Mouse (Mus musculus) skeletal muscle tissue, adult 2 months (tissue): ENCODE results near the gene Kat7.

Experiments used
- DNase-seq: peaks from one replicate; pipeline ENCODE4 v3.0.0-alpha.2; 2012; ENCODE audit warnings: low read depth, low spot score

The Kat7 gene

DNA sequence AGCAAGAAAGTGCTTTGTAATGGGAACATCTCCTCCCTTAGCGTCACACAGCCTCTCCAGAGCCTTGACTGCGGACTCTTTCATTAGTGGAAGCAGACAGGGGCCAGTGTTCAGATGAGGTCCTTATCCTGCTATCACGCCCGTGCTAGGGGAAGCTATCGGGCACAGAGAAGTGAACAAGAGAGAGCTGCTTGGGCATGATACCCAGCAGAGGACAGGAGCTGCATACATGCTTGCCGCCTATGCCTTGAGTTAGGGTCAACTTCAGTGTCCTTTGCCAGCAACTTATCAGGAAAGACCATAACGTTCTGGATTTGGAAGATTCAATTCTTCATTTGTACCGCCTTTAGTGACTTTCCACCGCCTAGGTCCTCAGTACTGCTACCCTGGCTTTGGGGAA lies 23.8 kb upstream of the Kat7 start:
- no peak for DNase-seq

DNA sequence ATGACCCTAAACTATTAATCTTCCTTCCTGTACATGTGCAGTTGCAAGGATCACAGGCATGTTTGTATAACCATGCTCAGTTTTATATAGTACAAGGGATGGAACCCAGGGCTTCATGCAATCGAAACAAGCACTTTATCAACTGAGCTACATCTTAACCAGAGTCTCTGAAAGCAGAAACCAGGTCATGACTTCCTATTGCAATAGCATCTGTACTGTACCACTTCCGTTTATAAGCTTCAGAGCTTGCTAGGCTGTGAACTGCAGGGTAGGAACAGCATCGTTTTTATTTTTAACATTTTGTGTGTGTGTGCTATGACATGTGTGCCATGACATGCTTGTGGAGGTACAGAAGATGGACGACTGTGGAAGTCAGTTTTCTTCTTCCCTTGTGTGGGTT lies 23.2 kb upstream of the Kat7 start:
- no peak for DNase-seq

DNA sequence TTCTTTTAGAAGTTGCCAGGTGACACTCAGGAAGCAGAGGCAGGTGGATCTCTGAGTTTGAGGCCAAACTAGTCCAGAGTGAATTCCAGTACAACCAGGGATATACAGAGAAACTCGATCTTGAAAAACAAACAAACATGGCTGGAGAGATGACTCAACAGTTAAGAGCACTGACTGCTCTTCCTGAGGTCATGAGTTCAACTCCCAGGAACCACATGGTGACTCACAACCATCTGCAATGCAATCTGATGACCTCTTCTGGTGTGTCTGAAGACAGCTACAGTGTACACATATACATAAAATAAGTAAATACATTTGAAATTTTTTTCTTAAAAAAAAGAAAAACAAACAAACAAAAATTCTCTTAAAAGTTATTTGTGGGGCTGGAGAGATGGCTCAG lies 20.6 kb upstream of the Kat7 start:
- DNase-seq: no peak

DNA sequence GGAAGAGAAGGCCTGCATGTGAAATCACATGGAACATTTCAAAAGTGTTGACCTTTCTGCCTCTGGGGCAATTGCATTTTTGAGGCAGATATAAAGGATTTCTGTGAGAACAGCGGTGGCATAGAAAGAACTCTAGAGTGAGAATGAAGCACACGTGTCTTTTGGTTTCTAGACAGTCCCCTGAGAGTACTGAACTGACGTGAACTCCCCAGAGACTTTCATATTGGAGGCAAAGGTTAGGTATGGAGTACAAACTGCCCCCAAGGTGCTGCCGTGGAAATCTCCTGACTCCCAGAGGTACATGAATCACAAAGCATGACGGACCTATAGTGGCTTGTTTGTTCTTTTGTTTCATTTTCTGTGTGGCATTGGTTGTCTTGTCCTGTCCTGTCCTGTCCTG lies 18.6 kb upstream of the Kat7 start:
- DNase-seq: no peak

DNA sequence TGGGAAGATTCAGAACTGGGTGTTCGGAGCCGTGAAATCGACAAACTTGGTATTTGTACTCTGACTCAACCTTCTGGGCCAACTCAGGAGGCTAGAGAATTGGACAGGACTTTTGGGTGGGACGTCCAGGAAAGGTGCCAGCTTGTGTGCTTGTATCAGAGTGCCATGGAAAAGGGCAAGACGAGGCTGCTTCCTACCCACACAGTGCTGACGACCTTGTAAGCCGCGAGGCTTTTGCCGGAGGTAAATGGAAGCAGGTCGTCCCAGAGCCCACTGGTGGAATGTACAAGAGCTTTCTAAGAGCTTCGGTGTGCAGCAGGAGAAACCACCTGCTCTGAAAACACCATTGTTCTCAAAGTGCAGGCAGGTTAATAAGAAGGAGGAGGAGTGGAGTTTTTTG lies 16.2 kb upstream of the Kat7 start:
- no peak for DNase-seq

DNA sequence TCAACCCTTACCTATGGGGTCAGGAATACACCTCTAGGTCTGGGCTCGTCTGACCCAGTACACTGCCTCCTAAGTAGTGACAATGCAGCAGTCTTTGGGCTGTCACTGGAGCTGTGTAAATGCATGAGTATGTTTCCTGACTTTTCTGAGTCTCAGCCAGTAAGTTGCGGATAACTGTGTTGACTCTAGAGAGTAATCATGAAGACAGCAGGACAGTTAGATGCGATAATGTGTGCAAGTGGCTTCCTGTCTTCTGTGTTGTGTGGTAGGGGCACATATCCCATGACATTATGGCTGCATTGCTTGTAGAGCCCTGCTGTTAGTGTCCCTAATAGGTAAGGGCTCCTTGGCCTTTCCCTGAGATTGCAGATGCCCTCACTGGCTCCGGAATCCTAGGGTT lies 15.8 kb upstream of the Kat7 start:
- DNase-seq: no peak

DNA sequence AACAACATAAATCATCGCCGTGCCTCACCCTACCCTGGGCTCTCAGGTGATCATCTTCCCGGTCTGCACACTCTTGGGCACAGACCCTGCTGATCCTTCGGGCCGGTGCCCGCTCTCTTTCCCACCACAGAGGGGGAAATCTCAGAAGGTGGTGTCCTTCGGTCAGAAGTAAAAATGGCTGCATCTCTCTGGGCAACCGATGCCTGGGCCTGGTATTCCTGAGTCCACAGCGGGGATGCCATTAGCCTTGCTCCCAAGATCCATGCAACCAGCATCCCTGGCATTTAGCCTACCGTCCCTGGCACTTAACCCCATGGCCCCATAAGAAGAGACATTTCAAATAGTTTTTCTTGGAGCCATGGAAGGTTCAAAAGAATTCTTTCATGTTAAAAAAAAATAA lies 14.1 kb upstream of the Kat7 start:
- no peak for DNase-seq

DNA sequence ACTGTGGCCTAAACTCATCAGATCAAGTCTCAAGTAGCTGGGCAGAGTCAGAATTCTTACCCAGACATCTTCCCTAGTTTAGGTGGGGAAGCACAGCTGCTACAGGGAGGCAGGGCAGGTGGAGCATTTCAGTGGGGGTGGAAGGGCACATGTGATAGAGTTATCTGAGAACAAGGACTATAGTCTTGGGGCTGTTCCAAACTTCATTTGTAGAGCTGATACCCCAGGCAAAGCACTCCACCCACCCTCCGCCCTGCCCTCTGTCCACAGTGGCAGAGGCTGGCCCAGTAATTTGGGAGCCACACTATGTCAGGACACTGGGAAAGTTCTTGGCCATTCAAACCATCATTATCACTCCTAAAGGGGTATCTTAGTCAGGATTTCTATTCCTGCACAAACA lies 10.0 kb upstream of the Kat7 start:
- DNase-seq: no peak

DNA sequence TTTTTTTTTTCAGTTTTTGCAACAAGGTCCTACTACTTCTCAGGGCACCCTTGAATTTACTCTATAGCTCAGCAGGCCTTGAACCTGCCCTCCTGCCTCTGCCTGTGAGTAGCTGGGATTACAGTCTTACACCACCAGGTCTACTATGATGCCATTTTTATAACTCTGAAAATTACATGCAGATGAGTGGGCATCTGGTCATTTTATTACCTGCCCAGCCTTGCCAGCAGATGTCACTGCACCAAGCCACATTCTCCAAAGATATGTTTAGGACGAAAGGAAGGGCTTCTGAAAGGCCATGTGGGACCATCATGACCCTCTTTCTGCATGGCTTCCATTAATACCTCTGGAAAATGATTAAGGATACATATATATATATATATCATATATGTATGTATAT lies 9.5 kb upstream of the Kat7 start:
- no peak for DNase-seq

DNA sequence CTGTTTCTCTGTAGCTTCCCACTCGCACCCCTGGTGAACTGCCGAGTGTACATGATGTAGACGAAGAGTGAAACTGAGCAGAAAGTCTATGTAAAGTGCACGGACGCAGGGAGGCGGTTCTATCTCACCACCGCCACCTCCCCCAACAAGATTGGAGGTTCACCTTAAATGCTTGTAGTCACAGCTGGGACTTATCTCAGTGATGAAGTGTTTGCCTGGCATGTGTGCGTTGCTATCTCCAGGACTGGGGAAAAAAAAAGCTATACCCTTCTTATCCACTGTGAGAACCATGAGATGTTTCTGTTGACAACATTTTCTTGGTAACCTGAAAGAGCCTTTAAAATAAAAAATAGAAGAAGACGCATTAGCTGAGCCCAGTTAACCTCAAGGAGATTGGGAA lies 8.1 kb upstream of the Kat7 start:
- DNase-seq: no peak

DNA sequence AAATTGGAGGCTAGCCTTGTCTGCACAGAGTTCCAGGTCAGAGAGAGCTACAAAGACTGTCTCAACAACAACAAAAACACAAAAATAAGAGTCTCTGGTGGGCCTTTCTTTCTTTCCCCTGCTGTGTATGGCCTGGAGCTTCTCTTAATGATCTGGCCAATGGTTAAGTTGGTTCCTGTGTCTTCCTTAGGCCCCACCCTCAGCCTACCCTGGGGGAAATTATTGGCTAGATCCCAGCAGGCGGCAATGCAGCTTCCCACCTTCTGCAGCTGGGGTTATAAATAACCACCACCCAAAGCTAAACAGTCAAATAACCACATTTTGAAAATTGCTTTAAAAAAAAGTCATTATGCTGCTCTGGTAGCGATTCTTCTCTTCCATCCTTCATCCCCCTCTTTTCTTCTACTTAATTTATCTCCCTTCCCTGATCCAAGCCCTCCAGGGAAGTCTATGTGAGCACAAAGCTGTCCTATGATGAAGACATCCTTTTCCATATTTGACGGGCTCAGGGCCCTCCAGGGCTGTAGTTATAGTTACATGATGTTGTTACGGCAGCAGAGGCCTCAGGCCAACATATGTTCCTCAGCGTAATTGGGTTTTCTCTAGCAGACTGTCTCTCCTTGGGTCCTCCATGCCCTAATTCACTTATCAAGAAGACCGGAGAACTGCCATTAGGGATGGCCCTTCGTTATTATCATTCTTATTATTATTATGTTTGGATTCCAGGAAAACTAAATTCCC lies 5.3 kb upstream of the Kat7 start:
- no peak for DNase-seq

DNA sequence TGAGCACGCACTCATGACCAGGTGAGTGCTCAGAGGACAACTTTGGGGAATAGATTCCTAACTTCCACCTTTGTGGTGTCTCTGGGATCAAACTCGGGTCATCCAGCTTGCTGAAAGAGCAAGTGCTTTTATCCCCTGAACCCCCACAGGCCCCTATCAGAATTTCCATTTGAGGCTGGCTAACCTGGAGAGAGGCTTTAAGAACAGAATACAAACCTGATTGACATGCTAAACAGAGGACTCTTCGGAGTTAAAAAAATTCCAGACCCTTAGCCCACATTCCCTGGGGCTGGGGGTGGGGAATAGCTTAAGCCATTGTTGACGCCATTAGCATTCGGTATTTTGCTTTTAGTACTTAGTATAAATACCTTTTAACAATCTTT lies 1.4 kb upstream of the Kat7 start:
- no peak for DNase-seq

DNA sequence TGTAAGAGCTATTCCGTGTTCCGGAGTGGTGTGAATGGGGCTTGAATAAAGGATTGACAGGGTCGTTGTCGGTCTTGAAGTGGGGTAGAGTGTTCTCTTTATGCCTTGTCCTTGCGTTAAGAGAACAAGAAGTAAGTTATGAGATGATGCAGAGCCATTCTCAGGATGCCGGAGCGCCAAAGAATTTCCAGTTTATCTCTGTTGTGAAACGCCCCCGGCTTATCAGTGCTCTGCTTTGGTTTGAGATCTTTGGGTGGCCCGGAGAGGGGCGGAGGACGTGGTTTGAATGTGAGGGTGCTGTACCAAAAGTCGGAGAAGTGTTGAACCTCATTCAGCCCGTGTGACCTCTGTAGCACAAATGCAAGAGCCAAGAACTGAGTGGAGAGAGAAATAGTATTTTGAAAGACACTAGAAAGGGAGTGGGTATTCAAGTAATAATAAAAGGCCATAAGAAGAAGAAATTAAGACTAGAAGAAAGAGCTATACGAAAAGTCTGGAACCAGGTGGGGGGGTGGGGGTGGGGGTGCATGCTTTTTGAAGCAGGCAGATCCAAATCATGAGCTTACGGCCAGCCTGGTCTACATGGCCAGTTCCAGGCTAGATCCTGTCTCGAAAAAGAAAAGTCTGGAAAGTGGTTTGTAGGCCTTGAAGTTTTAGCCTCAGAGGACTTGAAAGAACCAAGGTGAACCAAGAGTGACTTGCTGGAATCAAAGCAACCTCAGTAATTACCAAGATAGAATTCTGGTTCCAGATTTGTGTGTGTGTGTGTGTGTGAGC lies 790 bp upstream of the Kat7 start:
- no peak for DNase-seq

DNA sequence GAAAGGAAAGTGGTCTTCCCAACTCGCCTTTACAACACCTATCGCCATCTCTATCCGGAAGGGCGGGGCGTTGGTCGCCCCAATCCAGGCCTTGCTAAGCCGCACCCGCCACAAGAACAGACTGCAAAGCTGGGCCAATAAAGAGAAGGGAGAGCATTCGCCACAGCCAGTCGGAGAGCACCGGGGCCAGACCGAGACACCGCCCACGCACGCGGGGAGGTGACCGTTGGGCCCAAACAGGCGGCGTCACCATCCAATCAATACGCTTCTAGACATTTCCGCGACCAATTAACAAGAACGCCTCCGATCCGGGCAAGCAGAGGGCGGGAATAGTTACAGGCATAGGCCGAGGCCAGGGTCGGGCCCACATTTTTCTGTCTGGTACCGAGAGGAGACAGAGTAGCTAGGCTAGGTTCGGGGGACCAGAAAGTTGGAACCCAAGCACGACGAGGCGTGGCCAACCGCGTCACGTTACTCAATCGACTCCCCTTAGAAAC lies 488 bp downstream of the Kat7 start:
- peak; percentile 98 for DNase-seq

DNA sequence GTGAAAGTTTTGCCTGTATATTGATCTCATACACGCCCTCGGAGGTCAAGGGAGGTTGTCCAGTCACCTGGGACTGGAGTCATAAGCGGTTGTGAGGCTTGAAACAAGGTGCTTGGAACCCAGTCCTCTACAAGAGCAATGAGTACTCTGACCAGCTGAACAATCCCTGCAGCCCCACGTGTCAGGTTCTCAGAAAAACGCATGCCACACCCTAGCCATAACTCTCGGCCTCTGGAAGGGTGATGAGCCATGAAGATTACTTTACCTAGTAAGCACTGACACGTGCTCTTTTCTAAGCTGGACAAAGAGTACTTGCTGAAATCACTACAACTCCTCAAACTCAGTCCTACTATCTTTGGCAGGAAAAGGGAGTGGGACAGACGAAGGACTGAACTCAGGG lies 2.5 kb downstream of the Kat7 start:
- no peak for DNase-seq

DNA sequence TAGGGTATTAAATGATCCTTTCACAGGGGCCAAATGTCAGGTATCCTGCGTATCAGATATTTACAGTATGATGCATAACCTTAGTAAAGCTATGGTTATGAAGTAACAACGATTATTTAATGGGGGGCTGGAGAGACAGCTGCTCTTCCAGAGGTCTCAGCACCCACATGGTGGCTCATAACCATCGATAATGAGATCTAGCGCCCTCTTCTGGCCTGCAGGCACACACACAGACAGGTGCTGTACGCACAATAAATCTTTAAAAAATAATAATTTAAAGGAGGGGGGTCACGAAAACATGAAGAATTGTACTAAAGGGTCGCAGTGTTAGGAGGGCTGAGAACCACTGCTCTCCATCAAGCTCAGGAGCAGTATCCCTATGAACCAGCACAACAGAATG lies 4.4 kb downstream of the Kat7 start:
- DNase-seq: no peak

DNA sequence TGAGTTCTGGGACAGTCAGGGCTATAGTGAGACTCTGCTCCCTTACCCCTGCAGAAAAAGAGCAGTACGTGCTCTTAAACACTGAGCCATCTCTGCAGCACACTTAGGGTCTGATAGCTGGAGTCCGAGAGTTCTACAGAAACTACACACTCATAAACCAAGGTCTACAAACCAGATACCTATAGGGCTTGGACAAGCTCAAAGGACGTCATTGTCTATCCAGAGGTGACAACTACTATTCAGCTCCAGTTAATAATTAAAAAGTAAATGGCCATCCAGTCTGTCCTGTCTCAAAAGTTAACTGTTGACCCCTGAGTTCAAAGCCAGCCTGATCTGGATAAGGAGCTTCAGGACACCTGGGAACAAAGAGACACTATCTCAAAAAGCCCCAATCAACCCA lies 8.3 kb downstream of the Kat7 start:
- DNase-seq: no peak

DNA sequence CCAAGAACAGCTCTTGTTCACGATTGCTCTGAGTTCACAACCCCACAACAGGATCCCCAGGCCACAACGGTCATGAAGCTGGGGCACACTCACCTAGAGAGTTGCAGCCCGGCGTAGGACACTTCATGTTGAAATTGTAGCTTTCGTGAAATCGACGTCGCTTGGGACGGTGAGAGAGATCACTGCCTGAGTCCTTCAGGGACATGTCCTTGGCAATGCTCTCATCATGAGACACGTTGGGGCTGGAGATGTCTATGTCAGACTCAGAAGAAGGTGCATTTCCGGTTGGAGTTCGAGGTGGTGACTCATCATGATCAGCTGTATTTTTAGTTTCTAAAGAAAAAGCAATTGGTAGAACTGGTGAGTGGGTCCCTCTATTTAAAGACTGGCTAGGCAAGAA lies 10.2 kb downstream of the Kat7 start:
- no peak for DNase-seq

DNA sequence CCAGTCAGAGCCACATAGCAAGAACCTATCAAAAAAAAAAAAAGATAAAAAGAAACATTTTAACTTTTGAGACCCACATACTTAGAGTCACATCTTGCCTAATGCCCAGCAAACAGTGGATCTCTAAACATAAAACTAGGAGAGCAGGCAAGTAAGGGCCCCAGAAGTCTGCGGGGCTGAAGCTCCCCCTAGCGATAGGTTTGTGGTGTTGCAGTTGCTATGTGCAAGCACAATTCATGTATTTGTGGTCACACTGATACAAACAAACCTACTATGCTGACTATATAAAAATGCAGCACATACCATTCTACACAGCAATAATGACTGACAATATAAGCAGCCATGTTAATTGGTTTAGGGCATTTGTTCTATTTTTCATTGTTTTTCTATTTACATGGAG lies 11.9 kb downstream of the Kat7 start:
- peak; percentile 39 for DNase-seq

DNA sequence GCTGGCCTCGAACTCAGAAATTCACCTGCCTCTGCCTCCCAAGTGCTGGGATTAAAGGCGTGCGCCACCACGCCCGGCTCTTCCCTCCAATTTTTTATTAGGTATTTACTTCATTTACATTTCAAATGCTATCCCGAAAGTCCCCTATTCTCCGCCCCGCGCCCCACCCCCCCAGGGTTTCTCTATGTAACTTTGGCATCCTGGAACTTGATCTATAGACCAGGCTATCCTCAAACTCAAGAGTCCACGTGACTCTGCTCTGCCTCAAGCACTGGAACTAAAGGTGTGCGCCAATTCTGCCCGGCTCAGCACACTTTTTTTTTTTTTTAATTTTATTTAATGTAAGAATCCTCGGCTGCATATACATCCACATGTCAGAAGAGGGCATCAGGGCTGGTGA lies 14.3 kb downstream of the Kat7 start:
- no peak for DNase-seq

DNA sequence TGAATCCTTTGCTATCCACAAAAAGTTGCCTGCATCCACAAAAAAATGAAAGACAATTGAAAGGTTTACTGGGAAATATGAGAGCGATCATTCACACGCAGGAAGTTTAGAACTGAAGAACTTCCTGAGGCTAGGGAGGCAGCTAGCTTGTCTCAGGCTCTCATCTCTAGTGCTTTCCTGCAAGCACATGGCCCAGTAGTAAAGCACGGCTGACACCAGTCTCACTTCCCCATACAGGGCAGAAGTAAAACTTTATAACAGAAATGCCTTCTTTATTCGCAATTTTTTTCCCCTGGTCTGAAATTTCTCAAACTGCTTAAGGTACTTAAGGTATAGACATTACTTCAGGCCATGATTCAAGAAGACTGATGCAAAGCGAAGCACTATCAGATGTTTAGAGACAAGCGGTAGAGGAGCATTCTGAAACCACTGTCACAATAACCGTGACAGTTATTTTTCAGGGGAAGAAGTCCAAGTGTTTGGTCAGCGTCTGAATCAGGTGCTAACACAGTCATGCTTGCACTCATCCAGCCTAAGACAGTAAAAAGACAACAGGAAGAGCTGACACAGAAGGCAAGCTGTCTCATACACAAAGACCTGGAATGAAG lies 16.9 kb downstream of the Kat7 start:
- no peak for DNase-seq

DNA sequence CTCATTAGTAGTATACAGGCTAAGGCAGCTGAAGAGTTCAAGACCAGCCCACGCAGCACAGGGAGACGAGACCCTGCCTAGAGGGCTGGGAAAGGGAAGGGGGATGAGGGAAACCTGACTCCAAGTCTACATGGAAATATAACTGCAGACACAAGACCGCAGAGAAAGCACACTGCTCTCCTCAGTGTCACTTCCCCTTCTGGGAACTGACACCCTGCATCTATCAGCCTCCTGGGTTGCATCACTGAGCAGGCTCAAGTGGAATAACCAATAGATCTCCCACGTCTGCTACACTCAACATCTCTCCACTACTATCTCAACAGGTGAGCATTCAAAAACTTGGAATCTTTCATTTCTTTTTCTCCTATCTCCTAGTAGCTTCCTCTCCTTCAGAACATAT lies 18.0 kb downstream of the Kat7 start:
- no peak for DNase-seq

DNA sequence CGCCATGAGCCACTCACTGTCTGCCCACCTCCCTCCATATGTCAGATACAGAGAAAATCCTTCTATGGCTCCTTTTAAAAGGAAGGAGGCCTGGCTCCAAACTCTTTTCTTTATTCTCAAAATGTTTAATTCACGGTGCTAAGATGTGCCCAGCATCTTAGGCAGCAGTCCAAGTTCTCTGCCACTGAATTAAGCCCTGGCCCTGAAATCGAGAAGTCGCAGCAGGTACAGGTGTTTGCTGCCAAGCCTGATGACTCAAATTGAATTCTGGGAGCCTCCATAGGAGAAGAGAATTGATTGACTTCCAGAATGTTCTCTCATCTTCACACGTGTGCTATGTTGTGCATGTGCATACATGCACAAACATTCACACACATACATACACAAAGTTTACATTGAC lies 27.7 kb downstream of the Kat7 start:
- DNase-seq: no peak
